Mouse (Mus musculus) CH12.LX (cell line): ENCODE results near the gene Il20rb. TPM values are rescaled to one million over a fixed set of nuclear protein-coding genes. Genes with fewer than 3 reads are reported as not detected.

Experiments
- DNase-seq: peaks from one replicate; pipeline ENCODE4 v3.0.0-alpha.2; 2013; ENCODE audit errors: extremely low read depth
- H3K27ac ChIP-seq: 2 replicates; pipeline ENCODE4 v1.5.1; 2012; ENCODE audit warnings: low read depth, mild to moderate bottlenecking, control low read depth, moderate library complexity; ENCODE audit not compliant: insufficient read depth
- H3K27me3 ChIP-seq: replicated peaks from 2 replicates; pipeline ENCODE3; 2012; ENCODE audit warnings: inconsistent platforms
- H3K36me3 ChIP-seq, 2 experiments: replicated peaks in 1 of 2; 2 replicates each; pipeline versions ENCODE3 to v1.6.1; 2012; ENCODE audit warnings: inconsistent platforms in 1 of 2, low read length in 1 of 2, mild to moderate bottlenecking in 1 of 2, mixed read lengths in 1 of 2, moderate library complexity in 1 of 2; ENCODE audit not compliant: control insufficient read depth in 1 of 2, insufficient read depth in 1 of 2
- H3K4me1 ChIP-seq, 2 experiments: 2 replicates each; pipeline ENCODE4 v1.6.1; 2012; ENCODE audit warnings: inconsistent platforms in 1 of 2, moderate library complexity in 1 of 2; ENCODE audit not compliant: insufficient read depth in 2 of 2, control insufficient read depth in 1 of 2
- H3K4me2 ChIP-seq: 2 replicates; pipeline ENCODE4 v1.6.1; 2012; ENCODE audit warnings: low read depth, mild to moderate bottlenecking, control low read depth; ENCODE audit not compliant: poor library complexity, insufficient read depth, severe bottlenecking
- H3K4me3 ChIP-seq, 3 experiments: fragments of 150-350 bp in 1 of 3; sonication (generic) in 1 of 3; replicated peaks in 1 of 3; 2 replicates each; pipeline versions ENCODE3 to v1.5.1; 2011 to 2012; ENCODE audit warnings: low read depth in 2 of 3, low read length in 2 of 3, mild to moderate bottlenecking in 2 of 3, moderate library complexity in 2 of 3, control low read depth in 1 of 3, improper control_type of control experiment in 1 of 3, inconsistent platforms in 1 of 3, mixed read lengths in 1 of 3; ENCODE audit not compliant: poor library complexity in 1 of 3
- H3K79me2 ChIP-seq: replicated peaks from 2 replicates; pipeline ENCODE4 v1.6.1; 2012; ENCODE audit warnings: mild to moderate bottlenecking, moderate library complexity; ENCODE audit not compliant: control insufficient read depth, poor library complexity, insufficient read depth, severe bottlenecking; ENCODE audit errors: extremely low read depth
- H3K9ac ChIP-seq: 2 replicates; pipeline ENCODE4 v1.6.1; 2012; ENCODE audit warnings: low read depth, mild to moderate bottlenecking, control low read depth, moderate library complexity; ENCODE audit not compliant: insufficient read depth
- H3K9me3 ChIP-seq: replicated peaks from 2 replicates; pipeline ENCODE3; 2012; ENCODE audit warnings: low read length, inconsistent platforms, mixed read lengths
- CTCF ChIP-seq, 2 experiments: IDR thresholded peaks in 1 of 2; conservative IDR thresholded peaks in 1 of 2; 2 replicates each; pipeline ENCODE4 v1.5.1; 2011 to 2012; ENCODE audit warnings: low read depth in 2 of 2, low read length in 2 of 2, improper control_type of control experiment in 1 of 2, inconsistent platforms in 1 of 2, mild to moderate bottlenecking in 1 of 2, moderate library complexity in 1 of 2
- E2F4 ChIP-seq: IDR thresholded peaks from 2 replicates; pipeline ENCODE4 v1.6.1; 2011; ENCODE audit warnings: low read depth, low read length, improper control_type of control experiment; ENCODE audit not compliant: insufficient replicate concordance
- ELF1 ChIP-seq: IDR thresholded peaks from 2 replicates; pipeline ENCODE4 v1.6.1; 2014; ENCODE audit warnings: low read depth, mild to moderate bottlenecking, inconsistent platforms, low read length, improper control_type of control experiment
- EP300 ChIP-seq: IDR thresholded peaks from 2 replicates; pipeline ENCODE4 v1.6.1; 2011; ENCODE audit warnings: low read length, improper control_type of control experiment
- ETS1 ChIP-seq: conservative IDR thresholded peaks from 2 replicates; pipeline ENCODE4 v1.6.1; 2012; ENCODE audit warnings: low read depth, mild to moderate bottlenecking, inconsistent platforms, low read length, improper control_type of control experiment, moderate library complexity
- GABPA ChIP-seq: IDR thresholded peaks from 2 replicates; pipeline ENCODE4 v1.6.1; 2012; ENCODE audit warnings: low read depth, low read length, improper control_type of control experiment, inconsistent platforms; ENCODE audit not compliant: insufficient replicate concordance
- HCFC1 ChIP-seq: IDR thresholded peaks from 2 replicates; pipeline ENCODE4 v1.6.1; 2012; ENCODE audit warnings: low read depth, mild to moderate bottlenecking, inconsistent platforms, low read length, improper control_type of control experiment
- JUND ChIP-seq: conservative IDR thresholded peaks from 2 replicates; pipeline ENCODE4 v1.6.1; 2011; ENCODE audit warnings: low read depth, low read length, improper control_type of control experiment
- MAFK ChIP-seq: IDR thresholded peaks from 2 replicates; pipeline ENCODE4 v1.6.1; 2011; ENCODE audit warnings: low read length, improper control_type of control experiment; ENCODE audit not compliant: insufficient replicate concordance
- MAX ChIP-seq: IDR thresholded peaks from 2 replicates; pipeline ENCODE4 v1.6.1; 2011; ENCODE audit warnings: low read length, improper control_type of control experiment
- MAZ ChIP-seq: IDR thresholded peaks from 2 replicates; pipeline ENCODE4 v1.6.1; 2012; ENCODE audit warnings: low read depth, mild to moderate bottlenecking, inconsistent platforms, low read length, improper control_type of control experiment, moderate library complexity
- MEF2A ChIP-seq: IDR thresholded peaks from 2 replicates; pipeline ENCODE4 v1.6.1; 2014; ENCODE audit warnings: low read depth, mild to moderate bottlenecking, inconsistent platforms, low read length, improper control_type of control experiment, borderline replicate concordance
- MXI1 ChIP-seq: IDR thresholded peaks from 2 replicates; pipeline ENCODE4 v1.6.1; 2011; ENCODE audit warnings: mild to moderate bottlenecking, low read depth, low read length, improper control_type of control experiment
- NELFE ChIP-seq: IDR thresholded peaks from 2 replicates; pipeline ENCODE4 v1.6.1; 2011; ENCODE audit warnings: low read depth, low read length, improper control_type of control experiment
- NRF1 ChIP-seq: IDR thresholded peaks from 2 replicates; pipeline ENCODE4 v1.6.1; 2014; ENCODE audit warnings: low read depth, mild to moderate bottlenecking, inconsistent platforms, low read length, improper control_type of control experiment, moderate library complexity
- PAX5 ChIP-seq: IDR thresholded peaks from 2 replicates; pipeline ENCODE4 v1.6.1; 2012; ENCODE audit warnings: low read length, inconsistent platforms, mixed read lengths
- POLR2A ChIP-seq: IDR thresholded peaks from 2 replicates; pipeline ENCODE4 v1.6.1; 2011; ENCODE audit warnings: low read depth, mild to moderate bottlenecking, improper control_type of control experiment, low read length
- RAD21 ChIP-seq: IDR thresholded peaks from 2 replicates; pipeline ENCODE4 v1.6.1; 2011; ENCODE audit warnings: low read depth, mild to moderate bottlenecking, low read length, improper control_type of control experiment, moderate library complexity
- SMC3 ChIP-seq: IDR thresholded peaks from 2 replicates; pipeline ENCODE4 v1.6.1; 2011; ENCODE audit warnings: low read depth, low read length, improper control_type of control experiment
- TBP ChIP-seq: conservative IDR thresholded peaks from 2 replicates; pipeline ENCODE4 v1.6.1; 2011; ENCODE audit warnings: low read depth, low read length, improper control_type of control experiment
- TCF12 ChIP-seq: IDR thresholded peaks from 2 replicates; pipeline ENCODE4 v1.6.1; 2014; ENCODE audit warnings: low read depth, mild to moderate bottlenecking, inconsistent platforms, low read length, improper control_type of control experiment
- UBTF ChIP-seq: IDR thresholded peaks from 2 replicates; pipeline ENCODE4 v1.6.1; 2012; ENCODE audit warnings: low read depth, mild to moderate bottlenecking, inconsistent platforms, low read length, improper control_type of control experiment, moderate library complexity
- USF1 ChIP-seq: IDR thresholded peaks from 2 replicates; pipeline ENCODE4 v1.6.1; 2014; ENCODE audit warnings: low read depth, mild to moderate bottlenecking, inconsistent platforms, low read length, improper control_type of control experiment
- USF2 ChIP-seq: conservative IDR thresholded peaks from 2 replicates; pipeline ENCODE4 v1.6.1; 2011; ENCODE audit warnings: low read depth, low read length, improper control_type of control experiment
- ZKSCAN1 ChIP-seq: IDR thresholded peaks from 2 replicates; pipeline ENCODE4 v1.6.1; 2012; ENCODE audit warnings: low read depth, inconsistent platforms, low read length, improper control_type of control experiment, borderline replicate concordance
- dilution Hi-C: fragments of 300-500 bp; cut with MboI; formaldehyde crosslinking; loops from 2 replicates; pipeline ENCODE4 v1.14.3; 2020; ENCODE audit warnings: low sequenced_read_pairs; ENCODE audit not compliant: extremely low pct_unique_long_range_greater_than_20kb, extremely low pct_ligation_motif_present
- in situ Hi-C: fragments of 300-500 bp; cut with MboI; formaldehyde crosslinking; loops from 3 replicates; pipeline ENCODE4 v1.14.3; 2019; ENCODE audit warnings: low sequenced_read_pairs, low pct_ligation_motif_present, low pct_unique_long_range_greater_than_20kb, mixed read lengths
- polyA plus RNA-seq: library from polyadenylated mRNA; unstranded; fragments of >175 nt; gene quantifications from 2 replicates; pipeline ENCODE4 v1.2.1, GENCODE M21; 2012; ENCODE audit warnings: low read depth; ENCODE audit not compliant: insufficient read length
- total RNA-seq, 2 experiments: library from RNA; depleted of rRNA; stranded (reverse); fragments of 300-350 nt in 1 of 2; fragments of >200 nt in 1 of 2; gene quantifications; 2 replicates each; pipeline ENCODE4 v1.2.3; 2012 to 2014

Il20rb gene
- total and polyA plus RNA-seq, 3 experiments = 0.42 to 3.1 (median 1.2) TPM

GRCm38 (mm10) chr9:100452432-100452831, 34.2 kb downstream of the Il20rb start:
- Histone ChIP-seq H3K4me2 (no peak overlapping the region; the same call in 1 of the 2 replicates), H3K4me3 (no peak overlapping the region), H3K9me3 (no peaks in the 10 kb centered on the region), H3K27me3 (peaks cover 6% of the 10 kb centered on the region), H3K4me1 (peaks cover 2 to 9% of the 10 kb centered on the region in 2 experiments; a peak in 3 of 4 replicates), H3K36me3 (no peaks in the 10 kb centered on the region), H3K27ac (no peak overlapping the region), H3K9ac (no peak overlapping the region), H3K79me2 (no peaks in the 10 kb centered on the region)
- in situ Hi-C loops (loop anchor here (5.0 to 25.0 kb wide), 3 partner anchors 190 to 705 kb away; no protein-coding TSS in a partner anchor), dilution Hi-C loops (no loop called here)
- DNase-seq = no peak
- TF ChIP-seq POLR2A (no peak), UBTF (no peak), ZKSCAN1 (no peak), SMC3 (no peak), JUND (no peak), MAFK (no peak), USF2 (no peak), E2F4 (no peak), MAZ (no peak), ETS1 (no peak)

- Histone ChIP-seq H3K27ac (no peak overlapping the region), H3K4me1 (peaks cover 0 to 4% of the 10 kb centered on the region in 2 experiments; a peak in 1 of 4 replicates), H3K9ac (peak overlapping the region; percentile 41), H3K4me2 (peak overlapping the region; percentile 65; the same call in 1 of the 2 replicates), H3K36me3 (no peaks in the 10 kb centered on the region), H3K9me3 (no peaks in the 10 kb centered on the region), H3K79me2 (no peaks in the 10 kb centered on the region), H3K27me3 (peaks cover 13% of the 10 kb centered on the region), H3K4me3 (peak overlapping the region; percentile 64 to 72 (median 67))
- peak; percentile 76 for DNase-seq
- TF ChIP-seq SMC3 = peak; percentile 23
- TF ChIP-seq GABPA = no peak
- TF ChIP-seq RAD21 = peak; percentile 63
- TF ChIP-seq MAFK = no peak
- peak; percentile 39; the same call in 1 of the 2 replicates for TF ChIP-seq HCFC1
- TF ChIP-seq EP300 = no peak
- TF ChIP-seq ELF1 = peak; percentile 31; the same call in 1 of the 2 replicates
- TF ChIP-seq POLR2A = no peak
- TF ChIP-seq CTCF (conservative IDR thresholded peaks at IDR 0.05 in 1 of 2, IDR thresholded peaks at IDR 0.05 in 1 of 2; ENCODE audit: low read depth in 2 of 2, low read length in 2 of 2) = peak; percentile 71 to 89
- no peak for TF ChIP-seq JUND
- TF ChIP-seq MXI1 = no peak
- peak; percentile 15; the same call in 1 of the 2 replicates for TF ChIP-seq TCF12
- TF ChIP-seq NRF1 = no peak
- TF ChIP-seq UBTF = no peak
- TF ChIP-seq PAX5 = no peak
- no peak for TF ChIP-seq USF1
- TF ChIP-seq NELFE = no peak
- no peak for TF ChIP-seq TBP
- peak; percentile 10; the same call in 1 of the 2 replicates for TF ChIP-seq MEF2A
- no peak for TF ChIP-seq MAX
- in situ Hi-C loops = no loop called here
- dilution Hi-C loops = no loop called here
These were observed 40.4 kb downstream of the Il20rb start for GRCm38 (mm10) chr9:100446059-100446686.
